Mouse (Mus musculus): ENCODE data around the gene Tdgf1.

GRCm38 (mm10) chr9:110984096-110984495 lies 38.1 kb upstream of the Tdgf1 start:
- TF ChIP-seq MAX (IDR thresholded peaks at IDR 0.05; ENCODE audit: low read length) (no peak), MYC (IDR thresholded peaks at IDR 0.05; ENCODE audit: low read depth, low read length) (no peak), JUND (conservative IDR thresholded peaks at IDR 0.05; ENCODE audit: low read depth, low read length) (no peak), E2F4 (IDR thresholded peaks at IDR 0.05; ENCODE audit: insufficient replicate concordance, low read depth, low read length) (no peak), CTCF (conservative IDR thresholded peaks at IDR 0.05 in 1 of 2, IDR thresholded peaks at IDR 0.05 in 1 of 2; ENCODE audit: low read depth in 2 of 2, low read length in 2 of 2) (no peak), ZMIZ1 (IDR thresholded peaks at IDR 0.05; ENCODE audit: low read depth, low read length) (no peak), POLR2A (IDR thresholded peaks at IDR 0.05; ENCODE audit: low read depth, low read length) (no peak), ZKSCAN1 (IDR thresholded peaks at IDR 0.05; ENCODE audit: borderline replicate concordance, low read depth, low read length) (no peak), NELFE (IDR thresholded peaks at IDR 0.05; ENCODE audit: low read depth, low read length) (no peak), MAFK (IDR thresholded peaks at IDR 0.05; ENCODE audit: insufficient replicate concordance, low read length) (no peak)

Measured in CH12.LX (cell line).